Mouse (Mus musculus) ovary, adult 18-20 months (tissue): ENCODE data around the gene Kif17.
"Not testable (repeated sequence)": the region's sequence is repeated elsewhere in the genome, so short reads cannot be mapped to it uniquely, and the experiment has no call there.

Experiments used
- DNase-seq: peaks from one replicate; pipeline ENCODE4 v3.0.0; 2022; ENCODE audit warnings: low spot score, mixed read lengths

Gene Kif17

DNA sequence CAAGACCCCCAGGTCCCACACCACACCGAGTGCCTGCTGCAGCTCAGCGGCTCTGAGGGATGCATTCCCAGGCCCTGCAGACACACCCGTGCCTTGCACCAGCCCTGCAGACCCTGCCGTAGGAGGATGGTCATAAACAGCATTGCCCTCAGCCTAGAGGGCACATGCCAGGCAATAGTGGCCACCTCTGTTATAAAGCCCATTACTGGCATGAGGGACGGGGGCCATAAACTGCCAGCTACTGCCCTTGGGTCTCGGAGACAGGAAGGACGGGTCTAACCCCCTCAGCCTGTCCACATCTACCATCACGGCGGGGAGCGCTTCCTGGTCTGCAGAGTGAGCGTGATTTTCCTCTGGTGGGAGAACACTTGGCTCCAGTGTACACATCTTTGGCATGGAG lies 62.8 kb downstream of the Kif17 start:
- DNase-seq, result no peak

DNA sequence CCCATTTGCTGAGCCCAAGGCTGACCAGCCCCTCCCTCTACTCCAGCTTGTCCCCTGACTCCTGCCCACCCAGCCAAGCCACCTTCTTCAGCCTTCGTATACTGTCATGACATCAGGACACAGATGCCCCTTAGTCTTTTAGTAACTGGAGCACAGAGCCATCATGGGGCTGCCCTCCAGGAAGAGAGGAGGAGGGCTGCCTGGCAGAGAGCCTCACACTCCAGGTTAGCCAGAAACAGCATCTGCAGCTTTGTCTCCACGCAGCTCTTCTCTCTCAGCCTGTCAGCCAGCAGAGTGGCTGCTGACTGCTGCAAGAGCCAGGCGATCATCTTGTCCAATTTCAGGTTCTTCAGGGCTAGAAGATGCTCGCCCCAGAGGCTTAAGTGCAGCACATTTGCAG lies 63.6 kb downstream of the Kif17 start:
- DNase-seq, result no peak

DNA sequence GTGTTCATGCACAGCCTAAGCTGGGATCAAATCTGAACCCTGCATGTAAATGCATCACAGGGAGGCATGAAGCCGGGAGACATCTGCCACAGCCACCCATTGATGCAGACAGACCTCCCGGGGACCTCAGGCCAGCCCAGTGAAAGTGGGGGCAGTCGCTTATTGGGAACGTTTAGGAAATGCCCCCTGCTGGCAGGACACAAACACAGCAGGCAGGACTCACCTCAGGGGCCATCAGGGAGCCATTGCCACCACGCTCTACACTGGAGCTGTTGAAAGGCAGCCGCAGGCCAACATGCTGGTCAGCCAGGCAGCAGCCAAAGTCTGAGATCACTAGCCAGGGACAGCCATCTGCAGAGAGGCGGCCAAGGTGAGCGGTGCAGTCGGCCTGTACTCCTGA lies 65.5 kb downstream of the Kif17 start:
- no peak for DNase-seq

DNA sequence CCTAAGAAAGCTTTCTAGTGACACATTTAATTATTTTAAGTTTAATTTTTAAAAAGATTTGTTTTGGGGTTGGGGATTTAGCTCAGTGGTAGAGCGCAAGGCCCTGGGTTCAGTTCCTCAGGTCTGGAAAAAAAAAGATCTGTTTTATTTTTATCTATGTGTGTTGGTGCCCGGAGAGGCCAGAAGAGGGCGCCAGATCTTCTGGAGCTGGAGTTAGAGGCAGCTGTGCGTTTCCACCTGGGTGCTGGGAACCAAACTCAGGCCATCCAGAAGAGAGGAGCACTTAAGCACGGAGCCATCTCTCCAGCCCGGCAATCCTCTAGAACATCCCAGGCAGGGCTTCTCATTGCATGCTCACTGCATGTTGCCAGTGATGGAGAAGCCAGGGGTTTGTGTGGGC lies 66.1 kb downstream of the Kif17 start:
- DNase-seq, result no peak

DNA sequence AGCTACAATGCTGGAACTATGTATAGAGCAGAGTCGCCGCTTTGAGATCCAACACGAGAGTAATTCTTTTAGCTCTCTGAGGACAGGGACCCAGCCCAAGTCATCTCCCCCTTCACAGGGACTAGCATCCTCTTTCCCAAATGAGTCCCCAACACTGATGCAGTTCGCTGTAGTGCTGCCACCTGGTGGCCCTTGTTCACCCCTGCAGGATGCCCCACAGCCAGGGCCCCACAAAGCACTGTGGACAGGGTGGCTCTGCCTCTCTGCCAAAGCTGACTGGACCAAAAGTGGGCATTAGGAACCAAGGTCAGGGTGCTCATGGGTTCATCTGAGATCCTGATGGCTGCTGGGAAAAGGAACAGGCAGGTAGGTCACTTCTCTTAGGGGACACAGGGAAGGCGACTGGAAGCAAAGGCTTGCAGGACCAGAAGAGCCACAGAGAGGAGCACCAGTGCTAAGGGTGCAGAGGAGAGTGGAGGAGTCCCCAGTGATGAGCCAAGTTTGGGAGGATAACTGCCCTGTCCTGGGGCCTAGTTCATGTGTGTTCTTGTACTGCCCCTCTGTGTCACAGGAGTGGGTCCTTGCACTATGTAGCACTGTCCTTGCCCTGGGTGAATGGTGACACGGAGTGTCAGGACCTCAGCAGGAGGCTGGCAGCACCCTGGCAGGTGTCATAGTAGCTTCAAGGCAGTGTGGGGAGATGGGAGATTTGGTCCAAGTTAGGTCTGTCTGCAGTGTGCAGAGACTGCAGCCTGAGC lies 68.5 kb downstream of the Kif17 start:
- DNase-seq, result no peak

DNA sequence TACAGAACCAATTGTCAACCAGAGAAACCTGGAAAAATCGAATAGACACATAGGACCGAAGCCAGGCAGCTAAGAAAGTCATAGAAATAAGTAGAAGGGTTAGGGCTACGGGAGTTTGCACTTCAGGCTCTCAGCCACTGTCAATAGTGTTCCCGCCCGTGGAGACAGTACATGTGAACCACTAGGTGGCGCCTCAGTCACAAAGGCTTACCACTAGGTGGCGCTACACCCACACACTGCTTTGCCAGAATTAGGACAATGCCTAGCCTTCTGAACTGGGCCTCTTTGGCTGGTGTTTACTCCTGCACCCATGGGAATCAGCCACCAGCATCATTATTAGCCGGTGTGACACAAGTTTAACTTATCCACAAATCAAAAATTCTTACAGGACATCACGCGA lies 69.3 kb downstream of the Kif17 start:
- peak; percentile 49 for DNase-seq

DNA sequence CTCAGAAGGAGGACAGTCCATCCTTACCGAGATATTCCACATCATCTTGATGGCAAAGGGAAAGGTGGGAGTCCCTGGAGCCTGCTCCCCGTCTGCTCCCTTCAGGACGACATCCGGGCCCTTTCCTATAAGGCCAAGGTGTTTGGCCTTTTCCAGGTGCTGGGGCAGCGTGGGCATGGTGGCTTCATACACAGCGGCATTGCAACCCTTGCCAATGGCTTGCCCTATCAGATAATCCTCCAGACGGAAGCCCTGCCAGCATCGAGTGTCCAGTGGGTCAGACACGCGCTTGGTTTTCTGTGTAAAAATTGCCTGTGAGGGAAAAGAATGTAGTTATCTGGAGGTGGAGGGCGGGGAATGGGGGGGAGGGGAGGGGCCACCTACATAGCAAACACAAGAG lies 70.5 kb downstream of the Kif17 start:
- DNase-seq, result no peak

DNA sequence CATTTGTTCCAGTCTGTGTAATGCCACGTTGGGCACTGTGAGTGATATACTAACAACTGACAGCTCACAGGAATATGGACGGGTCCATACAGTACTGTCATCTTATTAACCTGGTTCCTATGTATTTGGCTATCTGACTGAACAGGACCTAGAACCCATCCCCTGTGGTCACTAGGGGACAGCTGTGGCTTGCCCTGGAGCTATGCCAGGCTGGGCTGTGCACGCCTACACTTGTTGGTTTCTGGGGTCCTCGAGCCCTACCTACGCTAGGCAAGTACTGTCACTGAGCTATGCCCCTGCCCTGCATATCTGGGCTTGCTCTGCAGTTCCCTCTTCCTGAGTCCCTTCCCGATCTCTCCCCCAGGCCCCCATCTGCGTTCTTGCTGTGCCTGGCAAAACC lies 71.3 kb downstream of the Kif17 start:
- DNase-seq, result no peak

DNA sequence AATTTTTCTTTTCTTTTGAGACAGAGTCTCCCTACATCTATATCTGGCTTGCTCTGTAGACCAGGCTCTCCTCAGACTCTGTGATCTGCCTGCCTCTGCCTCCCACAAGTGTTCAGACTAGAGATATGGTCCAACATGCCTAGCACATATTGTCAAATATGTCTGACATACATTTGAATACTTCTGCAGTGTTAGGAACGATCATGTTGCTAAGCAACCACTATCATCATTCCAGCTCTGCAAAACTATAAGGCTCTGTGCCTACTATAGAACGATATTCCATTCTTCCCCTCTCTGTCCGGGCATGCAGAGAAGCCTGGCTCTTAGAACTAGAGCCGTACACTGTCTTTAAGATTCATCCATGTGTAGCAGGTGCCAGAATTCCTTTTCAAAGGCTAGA lies 72.5 kb downstream of the Kif17 start:
- DNase-seq, result no peak

DNA sequence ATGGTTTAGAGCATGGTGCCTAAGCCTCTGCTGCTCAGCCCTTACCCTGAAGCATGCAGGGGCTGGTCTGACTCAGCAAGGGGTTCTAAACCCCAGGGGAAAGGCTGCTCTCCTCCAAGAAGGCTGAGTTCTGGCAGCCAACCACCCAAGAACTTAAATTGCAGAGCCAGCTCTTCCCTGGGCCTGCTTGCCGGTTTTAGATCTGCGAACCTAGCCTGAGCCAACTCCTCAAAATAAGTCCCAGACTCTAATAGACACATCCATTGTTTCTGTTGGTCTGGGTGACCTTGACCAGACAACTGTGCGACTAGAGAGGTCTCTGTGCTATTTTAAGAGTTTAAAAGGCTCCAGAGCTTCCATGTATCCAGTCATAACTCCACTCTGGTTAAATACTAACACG lies 73.5 kb downstream of the Kif17 start:
- peak; percentile 48 for DNase-seq

DNA sequence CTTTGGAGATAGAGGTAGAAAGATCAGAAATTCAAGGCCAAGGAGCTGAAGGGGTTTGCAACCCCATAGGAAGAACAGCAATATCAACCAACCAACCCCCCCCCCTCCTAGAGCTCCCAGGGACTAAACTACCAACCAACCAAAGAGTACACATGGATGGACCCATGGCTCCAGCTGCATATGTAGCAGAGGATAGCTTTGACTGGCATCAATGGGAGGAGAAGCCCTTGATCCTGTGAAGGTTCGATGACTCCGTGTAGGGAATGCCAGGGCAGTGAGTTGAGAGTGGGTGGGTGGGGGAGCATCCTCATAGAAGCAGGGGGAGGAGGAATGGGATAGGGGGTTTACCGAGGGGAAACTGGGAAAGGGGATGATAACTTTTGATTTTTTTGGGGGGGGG lies 74.2 kb downstream of the Kif17 start:
- no peak for DNase-seq

DNA sequence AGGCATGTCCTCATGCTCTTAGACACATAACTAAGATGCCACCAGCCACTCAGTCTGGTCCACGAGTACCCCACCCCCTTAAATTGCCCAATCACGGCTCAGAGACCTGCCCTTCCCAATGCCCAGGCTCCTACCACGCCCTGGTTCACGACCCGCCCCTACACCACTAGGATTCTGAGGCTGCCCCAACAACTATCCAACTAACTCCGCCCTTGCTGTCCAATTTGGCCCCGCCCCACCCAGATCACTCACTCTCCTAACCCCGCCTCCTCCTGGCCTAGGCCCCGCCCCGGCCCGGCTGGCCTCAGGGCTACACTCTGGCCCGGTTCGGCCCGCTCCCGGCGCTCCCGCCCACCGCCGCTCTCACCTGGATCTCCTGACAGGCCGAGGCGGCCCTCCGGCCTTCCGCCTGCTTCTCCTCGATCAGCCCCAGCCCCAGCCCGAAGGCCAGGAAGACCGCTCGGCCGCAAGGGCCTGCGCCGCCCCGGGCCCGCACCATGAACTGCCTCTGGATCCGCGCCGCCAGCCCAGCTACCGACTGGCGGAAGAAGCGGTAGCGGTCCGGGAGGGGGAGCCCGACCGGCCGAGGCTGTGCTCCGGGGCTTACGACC lies 75.3 kb downstream of the Kif17 start:
- peak; percentile 91 for DNase-seq

DNA sequence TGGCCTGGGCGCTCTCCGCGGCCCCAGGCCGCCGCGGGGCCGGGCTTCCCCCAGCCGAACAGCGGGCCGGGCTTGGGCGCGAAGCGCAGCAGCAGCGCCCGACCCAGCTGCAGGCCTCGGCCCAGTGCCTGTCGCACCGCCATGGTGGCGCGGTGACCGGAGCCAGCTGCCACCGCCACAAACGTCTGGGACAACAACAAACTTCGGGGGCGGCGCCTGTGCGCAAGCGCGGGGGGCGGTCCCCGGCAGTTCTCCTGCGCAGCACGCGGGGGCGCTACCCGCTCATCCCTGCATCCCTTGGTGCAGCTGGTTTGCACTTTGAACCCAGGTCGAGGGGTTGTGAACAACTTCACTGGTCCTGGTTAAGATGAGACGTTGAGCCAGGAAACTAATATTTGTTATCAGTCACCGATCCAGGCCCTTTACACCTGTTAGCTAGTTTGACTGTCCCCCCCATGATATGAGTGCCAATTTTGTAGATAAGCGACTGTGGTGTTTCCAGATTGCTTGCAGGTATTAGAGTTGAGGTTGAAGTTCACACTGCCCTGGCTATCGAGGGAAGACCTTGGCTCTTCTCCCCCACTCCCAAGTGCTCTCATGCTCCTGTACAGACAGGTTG lies 76.0 kb downstream of the Kif17 start, which contains the start of gene Pink1:
TSS of gene Pink1 (minus strand) at position 231 of the 619 bp plus-strand sequence.
- peak; percentile 74 for DNase-seq

DNA sequence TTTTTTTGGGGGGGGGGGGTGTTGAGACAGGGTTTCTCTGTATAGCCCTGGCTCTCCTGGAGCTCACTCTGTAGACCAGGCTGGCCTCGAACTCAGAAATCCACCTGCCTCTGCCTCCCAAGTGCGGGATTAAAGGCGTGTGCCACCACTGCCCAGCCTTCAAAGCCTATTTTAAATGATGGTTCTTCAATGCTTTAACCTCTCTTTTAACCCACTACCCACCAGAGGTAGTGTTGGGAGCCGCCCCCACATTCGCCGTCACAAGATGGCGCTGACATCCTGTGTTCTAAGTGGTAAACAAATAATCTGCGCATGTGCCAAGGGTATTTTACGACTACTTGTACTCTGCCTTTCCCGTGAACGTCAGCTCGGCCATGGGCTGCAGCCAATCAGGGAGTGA lies 76.9 kb downstream of the Kif17 start:
- DNase-seq, result not testable (repeated sequence)

DNA sequence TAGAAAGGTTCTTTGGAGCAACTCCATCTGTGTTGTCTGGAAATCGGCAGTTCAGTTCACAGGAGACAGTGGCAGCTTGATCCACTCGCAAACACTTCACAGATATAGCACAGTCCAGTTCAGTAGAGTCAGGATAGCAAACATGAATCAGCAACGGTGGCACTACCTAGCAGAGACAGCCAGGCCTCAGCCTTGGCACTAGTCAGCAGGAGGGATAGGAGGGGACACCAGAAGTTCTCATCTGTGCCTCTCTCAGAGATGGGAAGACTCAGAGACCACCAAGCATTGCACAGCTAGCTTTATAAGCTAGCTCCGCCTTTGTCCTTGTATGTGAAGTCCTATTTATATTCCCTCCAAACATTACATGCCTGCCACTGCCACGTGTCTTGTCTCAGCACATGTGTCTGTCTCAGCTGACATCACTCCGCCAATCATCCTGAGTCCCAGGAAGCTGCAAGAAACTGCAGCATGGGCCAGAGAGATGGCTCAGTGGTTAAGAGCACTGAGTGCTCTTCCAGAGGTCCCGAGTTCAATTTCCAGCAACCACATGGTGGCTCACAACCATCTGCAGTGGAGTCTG lies 77.7 kb downstream of the Kif17 start:
- no peak for DNase-seq

DNA sequence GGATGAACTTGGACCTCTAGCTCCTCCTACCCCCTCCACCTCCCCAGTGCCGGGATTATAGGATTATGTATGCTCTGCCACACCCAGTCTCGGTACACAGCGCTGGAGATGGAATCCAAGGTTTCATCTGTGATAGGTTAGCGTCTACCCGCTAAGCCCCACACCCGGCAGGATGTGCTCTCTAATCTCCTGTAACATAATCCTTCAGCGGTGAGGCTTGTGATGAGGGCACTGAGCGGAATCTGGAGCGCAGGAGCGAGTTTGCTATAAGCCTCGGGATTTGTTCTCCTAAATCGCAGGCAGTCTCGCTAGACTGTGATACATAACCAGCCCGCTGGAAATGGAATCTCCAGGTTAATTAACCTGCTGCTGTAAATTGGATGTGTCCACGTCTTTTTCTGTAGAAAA lies 80.0 kb downstream of the Kif17 start:
- no peak for DNase-seq

DNA sequence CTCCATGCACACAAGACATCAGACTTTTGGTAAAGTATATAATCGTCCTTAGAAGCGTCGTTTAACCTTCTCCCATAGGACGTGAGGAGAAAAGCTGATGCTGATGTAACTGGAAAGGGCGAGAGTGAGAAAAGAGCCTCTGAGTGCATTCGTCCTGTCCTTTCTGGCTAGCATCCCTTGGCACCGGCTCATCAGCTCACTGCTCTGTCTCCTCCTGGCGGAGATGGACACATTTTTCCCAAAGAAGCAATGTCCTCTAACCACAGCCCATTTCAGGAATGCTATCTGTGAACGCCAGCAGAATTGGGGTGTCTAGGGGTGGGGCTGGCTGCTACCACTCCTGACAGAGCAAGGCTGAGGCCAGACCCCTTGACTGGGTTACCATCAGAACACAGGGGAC lies 81.4 kb downstream of the Kif17 start:
- DNase-seq, result no peak

DNA sequence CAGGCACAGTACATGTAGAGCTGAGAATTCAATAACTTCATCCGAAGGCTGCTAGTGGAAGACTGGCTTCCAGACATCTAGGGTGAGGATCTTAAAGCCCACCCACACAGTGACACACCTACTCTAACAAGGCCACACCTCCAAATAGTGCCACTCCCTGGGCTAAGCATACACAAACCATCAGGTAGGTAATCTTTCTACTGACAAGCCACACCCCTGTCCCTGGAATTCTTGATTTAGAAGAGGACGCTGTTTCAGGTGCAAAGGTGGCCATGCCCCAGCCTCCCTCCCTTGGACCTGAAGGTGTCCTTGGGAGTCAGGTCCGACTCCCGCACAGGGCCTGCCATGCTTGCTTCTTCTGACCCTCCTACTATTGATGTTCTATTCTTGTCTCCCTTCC lies 82.9 kb downstream of the Kif17 start:
- no peak for DNase-seq

DNA sequence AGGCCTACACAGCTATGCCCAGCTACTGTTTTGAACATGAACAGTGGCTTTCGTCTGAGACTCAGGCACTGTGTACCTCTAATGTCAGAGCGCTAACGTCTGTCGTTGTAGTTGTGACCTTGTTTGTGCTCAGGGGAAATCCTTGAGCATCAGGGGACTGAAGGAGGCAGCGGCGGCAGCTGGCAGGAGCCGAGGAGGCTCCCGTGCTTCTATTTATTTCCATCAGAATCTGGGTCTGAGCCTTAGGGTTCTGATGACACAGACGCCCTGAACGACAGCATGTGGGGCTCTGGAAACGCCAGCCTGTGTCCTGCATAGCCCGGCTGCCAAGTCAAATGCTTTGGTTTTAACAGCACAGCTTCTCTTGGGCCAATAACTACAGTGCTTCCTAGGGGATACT lies 84.8 kb downstream of the Kif17 start:
- DNase-seq, result no peak

DNA sequence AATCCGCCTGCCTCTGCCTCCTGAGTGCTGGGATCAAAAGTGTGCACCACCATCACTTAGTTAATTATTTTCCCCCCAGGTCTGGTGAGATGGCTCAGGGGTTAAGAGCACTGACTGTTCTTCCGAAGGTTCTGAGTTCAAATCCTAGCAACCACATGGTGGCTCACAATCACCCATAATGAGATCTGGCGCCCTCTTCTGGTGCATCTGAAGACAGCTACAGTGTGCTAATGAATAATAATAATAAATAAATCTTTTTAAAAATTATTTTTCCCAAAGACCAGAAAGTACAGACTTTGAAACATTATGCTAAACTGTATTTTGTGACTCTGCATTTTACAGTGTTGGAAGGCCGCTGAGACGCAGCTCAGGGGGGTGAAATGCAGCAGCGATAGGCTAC lies 85.4 kb downstream of the Kif17 start:
- DNase-seq, result no peak

DNA sequence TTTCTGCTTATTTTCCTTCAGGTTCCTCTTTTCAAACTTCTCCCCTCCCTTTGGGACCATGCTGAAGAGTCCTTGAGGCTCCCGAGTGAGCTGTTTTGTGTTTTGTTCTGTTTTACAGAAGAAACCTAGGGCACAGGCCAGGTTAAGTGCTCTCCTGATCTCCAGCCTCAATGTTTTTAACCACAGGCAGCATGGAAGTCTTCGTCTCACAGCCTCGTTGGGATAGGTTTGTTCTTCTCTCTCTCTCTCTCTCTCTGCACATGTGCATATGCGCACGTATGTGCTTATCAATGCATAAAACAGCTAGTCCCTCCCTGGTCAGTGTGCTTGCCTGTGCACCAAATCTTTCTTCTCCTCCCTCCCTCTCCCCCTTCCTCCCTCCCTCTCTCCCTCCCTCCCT lies 86.6 kb downstream of the Kif17 start:
- DNase-seq, result no peak

DNA sequence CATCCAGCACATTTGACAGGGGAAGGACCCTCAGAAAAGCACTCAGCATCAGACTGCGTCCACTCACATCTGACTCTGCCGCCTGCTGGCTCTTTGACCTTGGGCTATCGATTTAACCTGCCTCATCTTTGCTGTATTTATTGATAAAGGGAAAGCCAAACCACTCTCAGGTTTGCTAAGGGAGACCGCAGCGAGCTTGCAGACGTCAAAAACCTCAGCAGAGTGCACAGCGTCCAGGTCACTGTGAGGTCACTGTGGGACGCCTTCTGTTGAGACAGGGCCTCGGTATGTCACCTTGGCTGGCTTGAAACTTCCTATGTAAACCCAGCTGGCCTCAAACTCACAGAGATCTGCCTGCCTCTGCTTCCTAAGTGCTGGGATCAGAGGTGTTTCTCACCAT lies 87.1 kb downstream of the Kif17 start:
- DNase-seq, result no peak

DNA sequence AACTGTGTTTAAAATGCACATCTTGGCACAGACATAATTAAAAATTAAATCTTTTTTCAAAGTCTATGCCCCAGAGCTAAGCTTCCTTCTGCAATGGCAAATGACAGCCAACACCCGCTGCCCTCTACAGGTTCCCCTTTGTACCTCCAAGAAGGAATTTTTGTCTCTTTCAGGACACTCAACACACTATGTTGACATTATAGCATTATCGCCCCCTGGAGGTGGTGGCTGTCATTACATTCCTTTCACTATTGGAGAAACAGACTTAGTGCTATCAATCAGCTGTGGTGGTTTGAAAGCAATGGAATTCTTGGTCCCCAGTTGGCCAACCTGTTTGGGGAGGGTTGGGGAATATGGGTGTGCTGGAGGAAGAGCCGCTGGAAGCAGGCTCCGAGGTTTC lies 89.7 kb downstream of the Kif17 start:
- DNase-seq, result no peak
